Mouse (Mus musculus): Measurements from ENCODE around the gene Cdc37. TPM values are rescaled to one million over a fixed set of nuclear protein-coding genes. Genes with fewer than 3 reads are reported as not detected.

Cdc37 gene
- polyA plus RNA-seq, 1 experiment from 2014 or later, result 256 TPM

GRCm38 (mm10) chr9:21126259-21126627, 23.5 kb downstream of the Cdc37 start:
- ATAC-seq (replicated peaks; ENCODE audit: low FRiP score, low read depth), result no peak
- WGBS, result 72% methylated on average over 2 of the region's 2 CpGs
- TF ChIP-seq CTCF (IDR thresholded peaks at IDR 0.05; ENCODE audit: low read depth), result no peak
- DNase-seq (ENCODE audit: low spot score), result no peak
- Histone ChIP-seq H3K9me3 (replicated peaks; ENCODE audit: low read length) (no peaks in the 10 kb centered on the region), H3K27me3 (ENCODE audit: insufficient read depth, low read length) (no peaks in the 10 kb centered on the region), H3K36me3 (ENCODE audit: insufficient read depth, low read length) (peaks cover 28% of the 10 kb centered on the region), H3K27ac (no peak overlapping the region), H3K9ac (ENCODE audit: low read depth, low read length) (no peak overlapping the region), H3K4me1 (replicated peaks; ENCODE audit: insufficient read depth, low read length) (0 out of 2 replicates have a peak, but pooled peaks cover 3% of the 10 kb centered on the region), H3K4me2 (ENCODE audit: low read length) (no peak overlapping the region), H3K4me3 (replicated peaks; ENCODE audit: low read depth, low read length) (no peak overlapping the region)

GRCm38 (mm10) chr9:21125502-21126258, 24.1 kb downstream of the Cdc37 start:
- H3K4me2 ChIP-seq (ENCODE audit: low read length), result no peak overlapping the region
- ATAC-seq (replicated peaks; ENCODE audit: low FRiP score, low read depth), result no peak
- WGBS, result 85% methylated on average over 9 of the region's 9 CpGs
- H3K36me3 ChIP-seq (ENCODE audit: insufficient read depth, low read length), result peaks cover 33% of the 10 kb centered on the region
- DNase-seq (ENCODE audit: low spot score), result no peak
- no peaks in the 10 kb centered on the region for H3K9me3 ChIP-seq (replicated peaks; ENCODE audit: low read length)
- 0 out of 2 replicates have a peak, but pooled peaks cover 3% of the 10 kb centered on the region for H3K4me1 ChIP-seq (replicated peaks; ENCODE audit: insufficient read depth, low read length)
- TF ChIP-seq CTCF (IDR thresholded peaks at IDR 0.05; ENCODE audit: low read depth), result no peak
- no peaks in the 10 kb centered on the region for H3K27me3 ChIP-seq (ENCODE audit: insufficient read depth, low read length)
- H3K9ac ChIP-seq (ENCODE audit: low read depth, low read length), result no peak overlapping the region
- no peak overlapping the region for H3K4me3 ChIP-seq (replicated peaks; ENCODE audit: low read depth, low read length)
- H3K27ac ChIP-seq, result no peak overlapping the region

- Histone ChIP-seq H3K27me3 (ENCODE audit: insufficient read depth, low read length) (no peaks in the 10 kb centered on the region), H3K4me3 (replicated peaks; ENCODE audit: low read depth, low read length) (no peak overlapping the region), H3K9me3 (replicated peaks; ENCODE audit: low read length) (no peaks in the 10 kb centered on the region), H3K9ac (ENCODE audit: low read depth, low read length) (no peak overlapping the region), H3K4me2 (ENCODE audit: low read length) (no peak overlapping the region), H3K4me1 (replicated peaks; ENCODE audit: insufficient read depth, low read length) (no peaks in the 10 kb centered on the region), H3K27ac (no peak overlapping the region), H3K36me3 (ENCODE audit: insufficient read depth, low read length) (peaks cover 37% of the 10 kb centered on the region)
- no peak for DNase-seq (ENCODE audit: low spot score)
- TF ChIP-seq CTCF (IDR thresholded peaks at IDR 0.05; ENCODE audit: low read depth), result no peak
- 80% methylated on average over 5 of the region's 5 CpGs for WGBS
- no peak for ATAC-seq (replicated peaks; ENCODE audit: low FRiP score, low read depth)
Observed at GRCm38 (mm10) chr9:21124837-21125236, 24.9 kb downstream of the Cdc37 start.

- no peak overlapping the region for H3K4me2 ChIP-seq (ENCODE audit: low read length)
- no peak overlapping the region for H3K4me3 ChIP-seq (replicated peaks; ENCODE audit: low read depth, low read length)
- peaks cover 31% of the 10 kb centered on the region for H3K36me3 ChIP-seq (ENCODE audit: insufficient read depth, low read length)
- no peaks in the 10 kb centered on the region for H3K4me1 ChIP-seq (replicated peaks; ENCODE audit: insufficient read depth, low read length)
- ATAC-seq (replicated peaks; ENCODE audit: low FRiP score, low read depth) (no peak), DNase-seq (ENCODE audit: low spot score) (no peak)
- 95% methylated on average over 16 of the region's 16 CpGs for WGBS
- no peak for TF ChIP-seq CTCF (IDR thresholded peaks at IDR 0.05; ENCODE audit: low read depth)
- no peak overlapping the region for H3K9ac ChIP-seq (ENCODE audit: low read depth, low read length)
- H3K9me3 ChIP-seq (replicated peaks; ENCODE audit: low read length), result no peaks in the 10 kb centered on the region
- H3K27me3 ChIP-seq (ENCODE audit: insufficient read depth, low read length), result no peaks in the 10 kb centered on the region
- no peak overlapping the region for H3K27ac ChIP-seq
Observed at GRCm38 (mm10) chr9:21121483-21121882, 28.3 kb downstream of the Cdc37 start.

- 71% methylated on average over 6 of the region's 6 CpGs for WGBS
- Histone ChIP-seq H3K36me3 (ENCODE audit: insufficient read depth, low read length) (0 out of 2 replicates have a peak, but pooled peaks cover 15% of the 10 kb centered on the region), H3K27ac (no peak overlapping the region), H3K27me3 (ENCODE audit: insufficient read depth, low read length) (no peaks in the 10 kb centered on the region), H3K4me3 (replicated peaks; ENCODE audit: low read depth, low read length) (no peak overlapping the region), H3K9ac (ENCODE audit: low read depth, low read length) (no peak overlapping the region), H3K4me2 (ENCODE audit: low read length) (no peak overlapping the region), H3K4me1 (replicated peaks; ENCODE audit: insufficient read depth, low read length) (no peaks in the 10 kb centered on the region), H3K9me3 (replicated peaks; ENCODE audit: low read length) (no peaks in the 10 kb centered on the region)
- DNase-seq (ENCODE audit: low spot score) (no peak), ATAC-seq (replicated peaks; ENCODE audit: low FRiP score, low read depth) (no peak)
- no peak for TF ChIP-seq CTCF (IDR thresholded peaks at IDR 0.05; ENCODE audit: low read depth)
Observed at GRCm38 (mm10) chr9:21117073-21117472, 32.7 kb downstream of the Cdc37 start.

- no peaks in the 10 kb centered on the region for H3K9me3 ChIP-seq (replicated peaks; ENCODE audit: low read length)
- H3K27me3 ChIP-seq (ENCODE audit: insufficient read depth, low read length), result no peaks in the 10 kb centered on the region
- ATAC-seq (replicated peaks; ENCODE audit: low FRiP score, low read depth), result no peak
- H3K4me3 ChIP-seq (replicated peaks; ENCODE audit: low read depth, low read length), result no peak overlapping the region
- 93% methylated on average over 8 of the region's 8 CpGs for WGBS
- H3K36me3 ChIP-seq (ENCODE audit: insufficient read depth, low read length), result 0 out of 2 replicates have a peak, but pooled peaks cover 1% of the 10 kb centered on the region
- no peak overlapping the region for H3K4me2 ChIP-seq (ENCODE audit: low read length)
- H3K9ac ChIP-seq (ENCODE audit: low read depth, low read length), result no peak overlapping the region
- no peak for TF ChIP-seq CTCF (IDR thresholded peaks at IDR 0.05; ENCODE audit: low read depth)
- DNase-seq (ENCODE audit: low spot score), result no peak
- H3K27ac ChIP-seq, result no peak overlapping the region
- no peaks in the 10 kb centered on the region for H3K4me1 ChIP-seq (replicated peaks; ENCODE audit: insufficient read depth, low read length)
Observed at GRCm38 (mm10) chr9:21115105-21115504, 34.7 kb downstream of the Cdc37 start.

All from kidney, postnatal 0 days (tissue).